Mouse (Mus musculus) small intestine, adult 2 months (tissue): ENCODE data around the gene Rpl18. TPM values are rescaled to one million over a fixed set of nuclear protein-coding genes. Genes with fewer than 3 reads are reported as not detected.
A peak's percentile ranks its signal among the peaks of the same experiment; 100 is the strongest.

ENCODE experiments used
- H3K27ac ChIP-seq: fragments of 200-500 bp; 2 replicates; pipeline ENCODE4 v1.5.1; 2012; ENCODE audit warnings: low read depth, low read length, control low read depth, inconsistent platforms; ENCODE audit not compliant: insufficient read depth
- H3K27me3 ChIP-seq: fragments of 200-500 bp; 2 replicates; pipeline ENCODE4 v1.6.1; 2012; ENCODE audit warnings: mild to moderate bottlenecking, moderate library complexity, low read length, inconsistent platforms; ENCODE audit not compliant: control insufficient read depth, insufficient read depth
- H3K36me3 ChIP-seq: fragments of 200-500 bp; 2 replicates; pipeline ENCODE4 v1.6.1; 2012; ENCODE audit warnings: mild to moderate bottlenecking, low read length, control low read depth, inconsistent platforms; ENCODE audit not compliant: control insufficient read depth, insufficient read depth
- H3K4me1 ChIP-seq: fragments of 200-500 bp; 2 replicates; pipeline ENCODE4 v1.6.1; 2012; ENCODE audit warnings: low read length, inconsistent platforms, mixed read lengths; ENCODE audit not compliant: control insufficient read depth, insufficient read depth, insufficient read length
- H3K4me3 ChIP-seq: fragments of 200-500 bp; 2 replicates; pipeline ENCODE4 v1.5.1; 2012; ENCODE audit warnings: low read depth, mild to moderate bottlenecking, control low read depth, inconsistent platforms, low read length, moderate library complexity
- CTCF ChIP-seq: fragments of 200-500 bp; IDR thresholded peaks from 2 replicates; pipeline ENCODE4 v1.5.1; 2012; ENCODE audit warnings: low read depth, mild to moderate bottlenecking, control low read depth, inconsistent platforms, low read length, moderate library complexity, mixed read lengths; ENCODE audit not compliant: insufficient replicate concordance, insufficient read length; ENCODE audit errors: extremely low read depth
- POLR2A ChIP-seq: fragments of 200-500 bp; IDR thresholded peaks from 2 replicates; pipeline ENCODE4 v1.6.1; 2012; ENCODE audit warnings: low read depth, mild to moderate bottlenecking, control low read depth, inconsistent platforms, low read length, moderate library complexity
- WGBS: fragments of 180-500 bp; shearing (Covaris S2); methylation state at CpG from one replicate; pipeline ENCODE4 v1.1.7; 2018; 5-methylcytosine and 5-hydroxymethylcytosine counted together
- polyA plus RNA-seq: library from polyadenylated mRNA; depleted of rRNA; stranded (reverse); fragments of >200 nt; gene quantifications from 2 replicates; pipeline ENCODE4 v1.2.3, GENCODE M21; 2012

Gene Rpl18
- polyA plus RNA-seq, 1 experiment, result 1,370 TPM

- TF ChIP-seq POLR2A (no peak), CTCF (no peak)
- peaks cover 18% of the 10 kb centered on the region for H3K4me1 ChIP-seq
- 91% methylated on average over 11 of the region's 11 CpGs for WGBS
- no peak overlapping the region for H3K27ac ChIP-seq
- no peaks in the 10 kb centered on the region for H3K36me3 ChIP-seq
- peaks cover 20% of the 10 kb centered on the region for H3K27me3 ChIP-seq
- no peak overlapping the region for H3K4me3 ChIP-seq
Measured at GRCm38 (mm10) chr7:45701607-45702006, 13.7 kb upstream of the Rpl18 start.

GRCm38 (mm10) chr7:45702316-45702715 is 12.9 kb upstream of the Rpl18 start:
- TF ChIP-seq CTCF (no peak), POLR2A (no peak)
- Histone ChIP-seq H3K4me3 (no peak overlapping the region), H3K27ac (no peak overlapping the region), H3K36me3 (peaks cover 2% of the 10 kb centered on the region; the same call in 1 of the 2 replicates), H3K27me3 (peaks cover 20% of the 10 kb centered on the region), H3K4me1 (peaks cover 21% of the 10 kb centered on the region)
- 86% methylated on average over 11 of the region's 11 CpGs for WGBS

GRCm38 (mm10) chr7:45702809-45703520 is 12.3 kb upstream of the Rpl18 start:
- Histone ChIP-seq H3K27me3 (peaks cover 20% of the 10 kb centered on the region), H3K36me3 (peaks cover 2% of the 10 kb centered on the region; the same call in 1 of the 2 replicates), H3K4me3 (no peak overlapping the region), H3K27ac (no peak overlapping the region), H3K4me1 (peaks cover 21% of the 10 kb centered on the region)
- no peak for TF ChIP-seq CTCF
- TF ChIP-seq POLR2A, result no peak
- 90% methylated on average over 17 of the region's 17 CpGs for WGBS

GRCm38 (mm10) chr7:45703521-45704033 is 11.7 kb upstream of the Rpl18 start:
- 40% methylated on average over 12 of the region's 12 CpGs for WGBS
- peaks cover 17% of the 10 kb centered on the region for H3K27me3 ChIP-seq
- peaks cover 24% of the 10 kb centered on the region for H3K4me1 ChIP-seq
- no peak overlapping the region for H3K4me3 ChIP-seq
- H3K36me3 ChIP-seq, result peaks cover 6% of the 10 kb centered on the region; the same call in 1 of the 2 replicates
- TF ChIP-seq CTCF (no peak), POLR2A (no peak)
- peak overlapping the region; percentile 86 for H3K27ac ChIP-seq

GRCm38 (mm10) chr7:45704046-45704559 is 11.2 kb upstream of the Rpl18 start:
- under 1% methylated on average over 13 of the region's 13 CpGs for WGBS

GRCm38 (mm10) chr7:45704730-45705442 is 10.4 kb upstream of the Rpl18 start, which contains the start of gene Dbp:
Gene Dbp, plus strand, starts transcription at chr7:45705088.
- Histone ChIP-seq H3K4me1 (peaks cover 33% of the 10 kb centered on the region), H3K4me3 (peak within 1 kb of the TSS; percentile 92), H3K27me3 (peaks cover 7% of the 10 kb centered on the region), H3K27ac (peak within 1 kb of the TSS; percentile 99), H3K36me3 (peaks cover 18% of the 10 kb centered on the region)
- WGBS, result under 1% methylated on average over 36 of the region's 36 CpGs
- TF ChIP-seq CTCF (no peak), POLR2A (peak; percentile 89)

More at GRCm38 (mm10) chr7:45704046-45704559, 11.2 kb upstream of the Rpl18 start:
- peaks cover 29% of the 10 kb centered on the region for H3K4me1 ChIP-seq
- no peak for TF ChIP-seq POLR2A
- no peak for TF ChIP-seq CTCF
- peak overlapping the region; percentile 65 for H3K4me3 ChIP-seq
- H3K36me3 ChIP-seq, result peaks cover 10% of the 10 kb centered on the region; the same call in 1 of the 2 replicates
- H3K27me3 ChIP-seq, result peaks cover 15% of the 10 kb centered on the region
- peak overlapping the region; percentile 86 for H3K27ac ChIP-seq
